In the genomic region with DNA sequence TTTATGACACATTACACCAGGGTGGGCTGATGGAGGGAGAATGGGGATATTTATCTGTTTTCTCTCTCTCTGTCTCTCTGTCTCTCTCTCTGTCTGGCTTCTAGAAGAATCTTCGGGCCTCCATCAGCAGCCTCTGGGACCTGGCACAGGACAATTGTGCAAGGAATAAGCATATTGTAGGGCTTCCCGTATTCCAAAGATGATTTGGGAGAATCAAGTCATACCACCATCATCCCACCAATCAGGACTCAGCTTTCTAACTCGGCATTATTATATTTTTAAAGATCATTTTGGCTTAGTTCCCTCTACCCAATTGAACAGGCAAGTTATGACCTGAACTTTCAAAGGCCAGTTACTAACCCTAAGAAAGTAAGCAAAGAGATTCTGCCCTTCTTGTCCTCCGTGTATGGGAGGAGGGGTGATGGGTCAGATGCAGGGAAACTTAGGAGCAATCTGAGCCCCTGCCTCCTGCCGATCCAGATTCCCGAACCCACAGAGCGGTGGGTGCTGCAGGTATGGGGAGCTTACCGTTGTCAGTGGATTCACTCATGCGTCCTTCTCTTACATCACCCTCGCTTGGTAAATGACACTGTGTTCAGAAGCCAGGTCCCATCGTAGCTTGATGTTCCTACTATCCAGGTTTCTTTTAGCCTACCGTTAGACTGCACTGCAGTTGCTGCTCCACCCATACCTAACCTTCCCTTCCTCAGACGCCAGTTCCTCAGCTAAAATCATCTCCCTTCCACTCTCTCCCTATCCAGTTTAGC, we compare ENCODE assay signal across 8 mouse cellular contexts. TPM values are rescaled to one million over a fixed set of nuclear protein-coding genes. Genes with fewer than 3 reads are reported as not detected.
A peak's percentile ranks its signal among the peaks of the same experiment; 100 is the strongest.
DNase-seq lines count a peak whose midpoint lies in the region; ATAC-seq and TF ChIP-seq lines count a peak whose summit lies in the region.

No protein-coding gene starts in this region.

- TF ChIP-seq CTCF in hindbrain, postnatal 0 days (IDR thresholded peaks at IDR 0.05; ENCODE audit: low read depth): no peak

- H3K9ac ChIP-seq in liver, embryonic 11.5 days (ENCODE audit: low read depth, low read length): no peak overlapping the region
- H3K9ac ChIP-seq in hindbrain, postnatal 0 days (replicated peaks; ENCODE audit: low read length): peak overlapping the region; percentile 100
- H3K9ac ChIP-seq in neural tube, embryonic 12.5 days: no peak overlapping the region

- H3K27me3 ChIP-seq in liver, embryonic 11.5 days (replicated peaks; ENCODE audit: control insufficient read depth, insufficient read depth, low read length): no peaks in the 10 kb centered on the region
- H3K27me3 ChIP-seq in hindbrain, postnatal 0 days (ENCODE audit: insufficient read depth, low read length): 0 out of 2 replicates have a peak, but pooled peaks cover 4% of the 10 kb centered on the region
- no peaks in the 10 kb centered on the region; the same call in 1 of the 2 replicates for H3K27me3 ChIP-seq in neural tube, embryonic 12.5 days (replicated peaks)

- H3K4me3 ChIP-seq in liver, embryonic 11.5 days (ENCODE audit: low read depth, low read length): peak overlapping the region; percentile 98
- peak overlapping the region; percentile 100 for H3K4me3 ChIP-seq in hindbrain, postnatal 0 days (ENCODE audit: low read length)
- H3K4me3 ChIP-seq in neural tube, embryonic 12.5 days: 0 out of 2 replicates have a peak overlapping the region, but pooled peaks have one; percentile 98

- peak overlapping the region; percentile 72 for H3K4me2 ChIP-seq in liver, embryonic 11.5 days
- peak overlapping the region; percentile 68 for H3K4me2 ChIP-seq in hindbrain, postnatal 0 days (ENCODE audit: low read depth, low read length)
- H3K4me2 ChIP-seq in neural tube, embryonic 12.5 days (replicated peaks): peak overlapping the region; percentile 88

- peaks cover 6% of the 10 kb centered on the region for H3K4me1 ChIP-seq in liver, embryonic 11.5 days (replicated peaks; ENCODE audit: control insufficient read depth, insufficient read depth, low read length)
- H3K4me1 ChIP-seq in hindbrain, postnatal 0 days (ENCODE audit: insufficient read depth, low read length): peaks cover 6% of the 10 kb centered on the region; the same call in 1 of the 2 replicates
- peaks cover 29% of the 10 kb centered on the region for H3K4me1 ChIP-seq in neural tube, embryonic 12.5 days

- no peaks in the 10 kb centered on the region for H3K36me3 ChIP-seq in liver, embryonic 11.5 days (ENCODE audit: control insufficient read depth, insufficient read depth, low read length)
- no peaks in the 10 kb centered on the region for H3K36me3 ChIP-seq in hindbrain, postnatal 0 days (ENCODE audit: insufficient read depth, low read length)
- no peaks in the 10 kb centered on the region for H3K36me3 ChIP-seq in neural tube, embryonic 12.5 days

- DNase-seq in cerebellum, adult 11-12 months: peak; percentile 50
- DNase-seq in cerebellum, postnatal 25 days: no peak
- DNase-seq in liver, embryonic 11.5 days (ENCODE audit: low spot score): no peak
- no peak for DNase-seq in liver
- DNase-seq in hindbrain, postnatal 0 days (ENCODE audit: low spot score): no peak
- no peak for DNase-seq in kidney, adult 9 months
- no peak for DNase-seq in thymus, postnatal 25 days

- ATAC-seq in liver, embryonic 11.5 days (replicated peaks; ENCODE audit: low FRiP score): no peak
- 0 out of 2 replicates have a peak, but pooled peaks have one; percentile 18 for ATAC-seq in hindbrain, postnatal 0 days
- ATAC-seq in neural tube, embryonic 12.5 days (ENCODE audit: low FRiP score, low read depth): peak; percentile 5; the same call in 1 of the 2 replicates

- 52% methylated on average over 13 of the region's 13 CpGs for WGBS in liver, embryonic 11.5 days
- 47% methylated on average over 13 of the region's 13 CpGs for WGBS in hindbrain, postnatal 0 days
- WGBS in neural tube, embryonic 12.5 days: 55% methylated on average over 13 of the region's 13 CpGs

- H3K9me3 ChIP-seq in liver, embryonic 11.5 days (ENCODE audit: control insufficient read depth, low read length): no peaks in the 10 kb centered on the region
- H3K9me3 ChIP-seq in hindbrain, postnatal 0 days (ENCODE audit: low read length): no peaks in the 10 kb centered on the region
- H3K9me3 ChIP-seq in neural tube, embryonic 12.5 days: no peaks in the 10 kb centered on the region

- H3K27ac ChIP-seq in liver, embryonic 11.5 days (ENCODE audit: low read depth, low read length): no peak overlapping the region
- peak overlapping the region; percentile 99; the same call in 1 of the 2 replicates for H3K27ac ChIP-seq in hindbrain, postnatal 0 days
- H3K27ac ChIP-seq in neural tube, embryonic 12.5 days: no peak overlapping the region

RNA-seq across cellular contexts. Expression of a gene that starts 0.8 kb away (rescaled TPM):
- polyA plus RNA-seq in liver, embryonic 11.5 days (2014; fragmentation: Nextera tagmentation; extraction: Ambion mirVana): 36.0 and 38.9 TPM in 2 replicates
- 258 and 262 TPM in 2 replicates for total RNA-seq in hindbrain, postnatal 0 days (2014; rRNA removed)
- 50.6 and 57.6 TPM in 2 replicates for polyA plus RNA-seq in hindbrain, postnatal 0 days (2015; fragmentation: Nextera tagmentation; extraction: Ambion mirVana)
- 86.6 and 87.9 TPM in 2 replicates for polyA plus RNA-seq in neural tube, embryonic 12.5 days (2016; fragmentation: Nextera tagmentation; extraction: Ambion mirVana)
